Mouse (Mus musculus): ENCODE results near the gene Pde10a.

Gene Pde10a

DNA sequence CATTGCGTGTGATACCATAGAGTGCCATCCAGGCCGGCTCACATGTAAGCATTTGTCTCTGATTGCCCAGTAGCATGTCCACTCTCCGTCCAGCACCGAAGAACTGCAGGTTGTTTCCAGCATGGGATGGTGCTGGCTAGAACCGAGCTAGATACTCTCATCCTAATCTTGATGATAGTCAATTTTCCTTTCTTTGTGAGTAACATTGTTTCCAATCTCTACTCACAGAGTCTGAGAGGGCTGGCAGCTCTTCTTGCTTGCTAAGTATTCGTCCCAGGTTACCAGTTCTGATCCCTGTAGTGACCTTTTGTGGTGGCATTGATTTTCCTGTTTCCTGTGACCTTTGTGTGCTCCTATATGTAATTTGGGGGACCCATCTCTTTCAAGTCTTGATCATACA, 356.5 kb downstream of the Pde10a start:
- no peaks in the 10 kb centered on the region for H3K36me3 ChIP-seq (ENCODE audit: control insufficient read depth, insufficient read depth, low read length, poor library complexity, severe bottlenecking)
- no peak for DNase-seq (ENCODE audit: low read depth, low spot score)
- H3K27me3 ChIP-seq (ENCODE audit: control insufficient read depth, insufficient read depth, low read length, poor library complexity, severe bottlenecking), result no peaks in the 10 kb centered on the region

DNA sequence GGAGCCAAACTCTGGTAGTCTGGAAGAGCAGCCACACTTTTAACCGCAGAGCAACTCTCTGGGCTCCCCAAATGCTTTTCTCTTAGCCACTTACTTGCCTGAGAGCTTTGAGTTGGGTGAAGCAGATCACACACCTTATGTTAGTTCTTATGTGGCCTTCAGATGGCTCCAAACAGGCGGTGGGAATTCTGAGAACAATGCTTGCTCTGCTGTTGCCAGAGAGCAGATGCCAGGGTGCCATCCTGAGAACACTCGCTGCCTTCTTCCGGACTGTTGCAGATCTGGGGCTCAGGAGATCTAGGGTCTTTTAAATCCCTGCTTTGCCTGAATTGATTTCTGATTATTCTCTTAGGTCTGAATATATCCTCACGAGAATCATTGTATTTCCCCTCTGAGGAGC, 359.5 kb downstream of the Pde10a start:
- no peak for DNase-seq (ENCODE audit: low read depth, low spot score)
- no peaks in the 10 kb centered on the region for H3K36me3 ChIP-seq (ENCODE audit: control insufficient read depth, insufficient read depth, low read length, poor library complexity, severe bottlenecking)
- no peaks in the 10 kb centered on the region for H3K27me3 ChIP-seq (ENCODE audit: control insufficient read depth, insufficient read depth, low read length, poor library complexity, severe bottlenecking)

DNA sequence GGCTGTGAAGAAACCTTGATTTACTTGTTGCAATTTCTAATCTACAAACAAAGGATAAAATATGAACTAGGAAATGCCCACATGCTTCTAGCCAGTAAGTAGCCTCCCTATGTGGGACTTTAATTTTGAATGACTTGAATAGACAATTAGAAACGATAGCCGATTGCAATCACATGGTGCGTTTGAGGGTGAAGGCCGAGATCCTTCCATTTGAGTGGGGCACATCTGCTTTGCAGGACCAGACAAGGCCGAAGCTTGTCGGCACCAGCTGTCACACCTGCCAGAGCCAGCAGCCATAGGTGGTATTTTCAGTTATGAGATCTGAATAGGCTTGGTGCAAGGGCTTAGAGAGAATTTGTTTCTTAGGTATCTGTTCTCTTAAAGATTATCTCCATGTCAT, 360.7 kb downstream of the Pde10a start:
- Histone ChIP-seq H3K27me3 (ENCODE audit: control insufficient read depth, insufficient read depth, low read length, poor library complexity, severe bottlenecking) (no peaks in the 10 kb centered on the region), H3K36me3 (ENCODE audit: control insufficient read depth, insufficient read depth, low read length, poor library complexity, severe bottlenecking) (no peaks in the 10 kb centered on the region)
- DNase-seq (ENCODE audit: low read depth, low spot score), result no peak

DNA sequence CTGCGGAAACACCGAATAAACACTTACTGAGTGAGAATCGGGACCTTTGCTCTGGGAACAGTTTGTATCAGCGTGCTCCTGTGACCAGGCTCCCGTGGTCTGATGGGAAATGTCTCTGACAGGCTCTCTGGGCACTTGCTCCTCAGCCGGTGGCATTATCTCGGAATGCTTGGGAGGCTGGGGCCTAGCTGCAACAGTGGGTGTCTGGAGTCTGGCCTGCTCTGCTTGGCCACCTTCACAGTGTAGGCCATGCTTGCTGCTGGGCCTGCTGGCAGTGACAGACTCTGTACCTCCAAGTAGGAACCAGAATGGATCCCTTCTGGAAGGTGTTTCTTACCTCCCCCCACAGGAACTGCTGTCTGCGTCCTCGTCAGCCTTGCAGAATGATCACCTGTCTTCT, 362.9 kb downstream of the Pde10a start:
- Histone ChIP-seq H3K36me3 (ENCODE audit: control insufficient read depth, insufficient read depth, low read length, poor library complexity, severe bottlenecking) (no peaks in the 10 kb centered on the region), H3K27me3 (ENCODE audit: control insufficient read depth, insufficient read depth, low read length, poor library complexity, severe bottlenecking) (no peaks in the 10 kb centered on the region)
- DNase-seq (ENCODE audit: low read depth, low spot score), result no peak

DNA sequence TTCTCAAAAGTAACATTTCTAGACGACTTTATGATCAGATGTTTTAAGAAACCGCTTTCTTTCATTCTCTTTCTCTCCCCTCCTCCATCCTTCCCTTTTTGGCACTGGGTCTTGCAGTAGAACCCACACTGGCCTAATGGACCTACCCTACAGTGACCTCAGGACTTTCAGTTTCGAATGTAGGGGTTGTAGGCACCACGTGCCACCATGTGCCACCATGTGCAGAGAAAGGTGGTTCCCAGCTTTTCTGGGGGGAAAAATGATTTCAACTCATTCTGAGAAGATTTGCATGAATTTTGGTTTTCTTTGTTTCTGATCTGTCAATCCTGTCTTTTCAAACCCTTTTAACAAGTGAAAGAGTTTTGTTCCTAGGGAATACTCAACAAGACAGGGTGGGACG, 363.5 kb downstream of the Pde10a start:
- Histone ChIP-seq H3K36me3 (ENCODE audit: control insufficient read depth, insufficient read depth, low read length, poor library complexity, severe bottlenecking) (no peaks in the 10 kb centered on the region), H3K27me3 (ENCODE audit: control insufficient read depth, insufficient read depth, low read length, poor library complexity, severe bottlenecking) (no peaks in the 10 kb centered on the region)
- no peak for DNase-seq (ENCODE audit: low read depth, low spot score)

DNA sequence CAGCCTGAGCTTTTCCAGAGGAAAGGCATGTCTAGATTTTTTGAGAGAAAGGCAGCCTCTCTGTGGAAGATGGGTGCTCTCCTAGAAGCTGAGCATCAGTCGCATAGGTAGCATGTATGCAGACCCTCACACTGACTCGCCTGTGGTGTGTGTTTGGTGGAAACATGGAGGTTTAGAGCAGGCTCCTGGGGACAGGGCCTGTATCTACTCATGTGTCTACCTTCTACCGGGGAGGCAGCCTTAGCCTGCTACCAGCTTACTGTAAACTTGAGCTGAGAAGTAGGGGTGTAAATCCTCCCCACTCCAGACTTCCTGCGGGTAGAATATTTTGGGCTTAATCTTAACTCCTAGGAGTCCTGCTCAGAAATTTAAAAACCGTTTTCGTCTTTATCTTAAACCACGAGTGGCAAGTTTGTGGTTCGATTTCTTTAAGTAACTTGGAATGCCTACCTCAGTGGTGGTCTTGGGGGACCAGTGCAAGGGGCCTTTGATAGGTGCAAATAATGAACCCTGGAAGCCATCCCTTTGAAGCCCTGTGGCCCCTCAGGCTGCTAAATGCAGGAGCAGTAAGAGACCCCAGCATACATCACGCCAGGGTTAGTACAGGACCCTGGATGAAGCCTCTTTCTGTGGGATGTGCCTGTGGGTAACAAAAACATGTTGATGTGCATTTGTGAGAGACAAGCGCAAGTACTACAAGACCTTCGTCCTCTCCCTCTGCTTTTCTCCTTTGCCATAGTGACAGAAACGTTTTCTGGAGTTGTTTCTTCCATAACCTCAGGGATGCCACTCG, 367.2 kb downstream of the Pde10a start:
- no peak for DNase-seq (ENCODE audit: low read depth, low spot score)
- no peaks in the 10 kb centered on the region for H3K36me3 ChIP-seq (ENCODE audit: control insufficient read depth, insufficient read depth, low read length, poor library complexity, severe bottlenecking)
- no peaks in the 10 kb centered on the region for H3K27me3 ChIP-seq (ENCODE audit: control insufficient read depth, insufficient read depth, low read length, poor library complexity, severe bottlenecking)

DNA sequence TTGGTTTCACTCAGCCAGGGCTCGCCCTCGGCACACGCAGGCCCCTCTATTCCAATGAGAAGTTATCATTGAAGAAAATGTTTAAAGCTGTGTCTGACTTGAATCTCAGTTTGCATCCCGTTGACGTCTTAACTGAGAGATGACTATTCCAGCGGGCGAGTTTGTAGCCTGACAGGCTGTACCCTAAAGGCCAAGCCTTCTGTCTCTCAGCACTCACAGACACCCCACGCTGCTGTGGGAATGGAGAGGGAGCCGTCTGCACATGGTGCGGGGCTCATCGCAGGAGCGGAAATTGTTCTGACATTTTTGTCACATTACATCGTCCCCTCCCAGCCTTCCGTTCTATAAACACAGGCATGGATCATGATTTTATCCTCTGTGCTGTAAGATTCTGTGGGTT, 370.8 kb downstream of the Pde10a start:
- H3K36me3 ChIP-seq (ENCODE audit: control insufficient read depth, insufficient read depth, low read length, poor library complexity, severe bottlenecking), result no peaks in the 10 kb centered on the region
- no peaks in the 10 kb centered on the region for H3K27me3 ChIP-seq (ENCODE audit: control insufficient read depth, insufficient read depth, low read length, poor library complexity, severe bottlenecking)
- no peak for DNase-seq (ENCODE audit: low read depth, low spot score)

DNA sequence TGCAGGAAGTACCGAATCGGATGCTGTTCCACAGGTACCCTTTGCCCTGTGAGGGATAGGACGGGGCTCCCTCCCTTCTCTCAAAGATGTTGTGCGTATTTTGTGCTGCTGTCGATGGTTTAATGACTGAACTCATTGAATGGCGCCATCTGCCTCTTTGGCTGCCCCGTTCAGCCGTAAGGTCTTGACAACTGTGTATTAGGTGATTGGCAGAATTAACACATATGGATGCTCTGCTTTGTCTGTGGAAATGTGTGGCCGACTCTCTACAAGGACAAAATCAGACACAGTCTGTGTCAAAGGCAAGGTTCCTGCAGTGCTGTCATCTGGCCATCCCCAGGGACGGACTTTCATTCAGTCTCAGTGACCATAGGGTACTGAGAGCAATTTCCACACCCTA, 372.6 kb downstream of the Pde10a start:
- Histone ChIP-seq H3K36me3 (ENCODE audit: control insufficient read depth, insufficient read depth, low read length, poor library complexity, severe bottlenecking) (no peaks in the 10 kb centered on the region), H3K27me3 (ENCODE audit: control insufficient read depth, insufficient read depth, low read length, poor library complexity, severe bottlenecking) (no peaks in the 10 kb centered on the region)
- DNase-seq (ENCODE audit: low read depth, low spot score), result no peak

DNA sequence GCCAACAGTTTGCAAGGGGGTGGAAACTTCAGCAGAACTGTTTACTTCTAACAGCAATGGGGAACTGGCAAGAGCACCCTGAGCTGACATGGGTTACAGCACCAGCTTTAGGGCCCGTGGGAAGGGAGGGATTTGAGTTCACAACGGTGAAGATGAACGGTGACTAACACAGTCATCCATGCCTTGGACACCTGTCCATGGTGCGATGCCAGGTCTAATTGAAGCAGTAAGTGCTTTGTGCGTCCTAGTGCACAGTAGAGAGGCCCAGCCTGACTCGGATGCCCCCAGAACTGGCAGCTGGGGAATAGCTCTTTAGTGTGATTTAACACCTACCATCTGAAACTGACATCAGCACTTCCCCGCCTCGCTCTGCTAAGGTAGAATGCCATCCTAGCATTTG, 373.0 kb downstream of the Pde10a start:
- no peaks in the 10 kb centered on the region for H3K27me3 ChIP-seq (ENCODE audit: control insufficient read depth, insufficient read depth, low read length, poor library complexity, severe bottlenecking)
- H3K36me3 ChIP-seq (ENCODE audit: control insufficient read depth, insufficient read depth, low read length, poor library complexity, severe bottlenecking), result no peaks in the 10 kb centered on the region
- no peak for DNase-seq (ENCODE audit: low read depth, low spot score)

DNA sequence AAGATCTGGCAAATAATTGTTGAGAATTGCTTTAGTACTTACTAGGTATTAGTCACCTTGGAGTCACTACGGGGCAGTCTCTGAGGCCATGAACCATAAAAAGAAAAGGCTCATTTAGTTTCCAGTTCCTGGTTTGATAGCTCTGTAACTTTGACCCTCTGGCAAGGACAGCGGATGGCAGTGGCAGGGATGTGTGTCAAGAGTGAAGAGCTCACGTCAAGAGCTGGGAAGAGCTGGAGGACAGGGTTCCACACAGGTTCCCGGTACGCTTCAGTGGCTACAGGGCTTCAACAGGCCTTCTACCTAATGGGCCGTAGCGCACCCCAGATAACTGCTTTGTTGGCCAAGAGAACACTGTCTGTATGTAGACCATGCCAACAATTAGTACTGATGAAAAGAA, 374.0 kb downstream of the Pde10a start:
- Histone ChIP-seq H3K27me3 (ENCODE audit: control insufficient read depth, insufficient read depth, low read length, poor library complexity, severe bottlenecking) (no peaks in the 10 kb centered on the region), H3K36me3 (ENCODE audit: control insufficient read depth, insufficient read depth, low read length, poor library complexity, severe bottlenecking) (no peaks in the 10 kb centered on the region)
- no peak for DNase-seq (ENCODE audit: low read depth, low spot score)

DNA sequence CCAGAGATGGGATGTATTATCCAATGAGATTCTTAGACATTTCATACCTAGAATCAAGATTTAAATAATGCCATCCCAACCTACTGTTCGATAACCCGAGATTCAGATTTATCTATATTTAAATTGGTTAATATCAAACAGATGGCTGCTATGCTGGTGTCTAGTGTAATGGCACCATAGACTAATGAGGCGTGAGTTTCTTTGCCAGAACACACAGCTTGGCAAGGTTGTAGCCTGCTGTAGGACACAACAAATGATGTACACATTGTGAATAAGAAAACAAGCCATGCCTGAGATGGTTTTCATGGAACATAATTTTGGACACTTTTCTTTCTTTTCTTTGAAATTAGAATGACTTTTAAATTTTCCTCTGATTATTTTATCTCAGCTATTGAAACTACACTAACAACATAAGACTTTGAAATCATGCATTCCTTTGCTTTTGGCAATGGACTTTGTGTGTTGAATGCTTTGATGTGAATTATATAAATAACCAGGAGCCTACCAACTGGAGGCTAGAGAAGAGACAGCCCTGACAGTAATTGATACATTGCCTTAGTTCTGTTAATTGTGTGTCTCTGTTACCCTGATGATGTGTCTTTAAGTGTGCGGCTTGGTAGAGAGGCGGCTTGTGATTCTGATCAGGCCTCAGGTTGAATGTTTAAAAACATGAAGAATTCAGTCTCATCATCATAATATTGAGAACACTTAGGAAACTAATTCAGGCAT, 378.5 kb downstream of the Pde10a start:
- H3K27me3 ChIP-seq (ENCODE audit: control insufficient read depth, insufficient read depth, low read length, poor library complexity, severe bottlenecking), result no peaks in the 10 kb centered on the region
- H3K36me3 ChIP-seq (ENCODE audit: control insufficient read depth, insufficient read depth, low read length, poor library complexity, severe bottlenecking), result no peaks in the 10 kb centered on the region

DNA sequence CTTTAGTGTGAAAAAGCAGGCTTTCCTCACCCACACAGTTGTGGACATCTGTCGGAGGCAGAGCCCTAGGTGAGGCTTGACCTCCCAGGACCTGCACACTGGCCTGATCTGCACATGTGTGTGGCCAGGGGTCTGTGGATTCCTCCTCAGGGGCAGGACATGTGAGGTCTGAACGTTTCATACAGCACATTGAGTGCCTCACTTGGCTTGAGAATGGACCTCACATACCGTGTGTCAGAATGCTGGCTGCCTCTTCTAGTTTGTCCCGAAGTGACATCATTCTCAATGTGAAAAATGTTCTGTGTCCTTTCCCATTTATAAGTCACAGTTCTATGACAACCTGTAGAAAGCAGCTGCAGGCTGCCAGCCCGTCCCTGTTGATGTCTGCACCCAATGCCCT, 385.4 kb downstream of the Pde10a start:
- H3K27me3 ChIP-seq (ENCODE audit: control insufficient read depth, insufficient read depth, low read length, poor library complexity, severe bottlenecking), result no peaks in the 10 kb centered on the region
- DNase-seq (ENCODE audit: low read depth, low spot score), result no peak
- H3K36me3 ChIP-seq (ENCODE audit: control insufficient read depth, insufficient read depth, low read length, poor library complexity, severe bottlenecking), result no peaks in the 10 kb centered on the region

More for the DNA sequence above, 378.5 kb downstream of the Pde10a start:
- DNase-seq (ENCODE audit: low read depth, low spot score), result no peak

DNA sequence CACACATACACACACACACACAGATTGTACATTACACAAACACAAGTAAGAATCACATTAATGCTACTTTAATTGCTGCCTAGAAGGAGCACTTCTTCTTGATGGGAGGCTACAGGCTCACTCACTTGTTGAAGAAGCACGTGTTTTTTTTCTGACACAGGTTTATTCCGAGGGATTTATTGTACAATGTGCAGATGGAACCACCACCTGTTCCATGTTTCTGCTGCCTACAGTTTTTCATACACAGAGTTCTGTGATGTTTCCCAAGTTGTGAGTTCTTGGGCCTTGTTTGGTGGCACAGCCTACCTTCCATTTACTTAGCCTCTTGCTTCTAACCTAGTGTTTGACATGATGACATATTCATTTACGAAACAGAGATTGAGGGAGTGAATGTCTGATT, 387.8 kb downstream of the Pde10a start:
- no peak for DNase-seq (ENCODE audit: low read depth, low spot score)
- no peaks in the 10 kb centered on the region for H3K36me3 ChIP-seq (ENCODE audit: control insufficient read depth, insufficient read depth, low read length, poor library complexity, severe bottlenecking)
- no peaks in the 10 kb centered on the region for H3K27me3 ChIP-seq (ENCODE audit: control insufficient read depth, insufficient read depth, low read length, poor library complexity, severe bottlenecking)

DNA sequence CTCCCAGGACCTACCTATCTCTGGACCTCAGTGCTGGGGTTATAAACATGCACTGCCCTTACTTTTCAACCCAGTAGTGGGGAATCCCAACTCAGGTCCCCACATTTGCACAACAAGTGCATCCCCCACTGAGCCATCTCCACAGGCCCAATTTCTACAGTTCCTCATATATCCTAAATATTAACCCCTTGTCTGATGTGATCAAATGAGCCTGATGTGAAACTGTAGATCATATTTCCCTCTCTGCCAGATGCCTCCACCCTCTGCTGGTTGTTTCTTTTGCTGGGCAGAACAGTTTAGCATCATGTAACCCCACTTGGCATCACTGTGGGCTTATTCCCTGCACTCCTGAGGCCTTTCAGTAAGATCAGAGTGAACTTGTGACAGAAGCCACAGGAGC, 390.5 kb downstream of the Pde10a start:
- Histone ChIP-seq H3K27me3 (ENCODE audit: control insufficient read depth, insufficient read depth, low read length, poor library complexity, severe bottlenecking) (no peaks in the 10 kb centered on the region), H3K36me3 (ENCODE audit: control insufficient read depth, insufficient read depth, low read length, poor library complexity, severe bottlenecking) (no peaks in the 10 kb centered on the region)
- DNase-seq (ENCODE audit: low read depth, low spot score), result no peak

DNA sequence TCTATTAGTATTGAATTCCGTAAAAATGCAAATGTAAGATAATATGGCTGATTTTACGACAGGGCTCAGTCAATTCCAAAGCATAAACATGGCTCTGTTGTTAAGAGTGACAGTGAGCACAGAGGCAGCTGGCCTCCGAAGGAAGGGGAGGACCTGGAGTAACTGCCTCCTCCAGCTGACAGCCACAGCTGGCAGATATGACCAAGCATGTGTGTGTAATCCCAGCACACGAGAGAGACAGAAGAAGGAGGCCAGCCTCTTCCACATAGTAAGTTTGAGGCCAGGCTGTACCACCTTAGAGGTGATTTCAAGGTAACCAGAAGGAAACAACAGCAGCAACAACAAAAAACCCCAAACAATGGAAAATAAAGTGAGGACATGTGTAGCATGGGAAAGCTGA, 397.9 kb downstream of the Pde10a start:
- no peak for DNase-seq (ENCODE audit: low read depth, low spot score)
- no peaks in the 10 kb centered on the region for H3K27me3 ChIP-seq (ENCODE audit: control insufficient read depth, insufficient read depth, low read length, poor library complexity, severe bottlenecking)

More for the DNA sequence above, 397.9 kb downstream of the Pde10a start:
- no peaks in the 10 kb centered on the region for H3K36me3 ChIP-seq (ENCODE audit: control insufficient read depth, insufficient read depth, low read length, poor library complexity, severe bottlenecking)
